Mouse (Mus musculus) embryonic facial prominence, embryonic 14.5 days (tissue): ENCODE data around the gene Fbxw28. TPM values are rescaled to one million over a fixed set of nuclear protein-coding genes. Genes with fewer than 3 reads are reported as not detected.
"Not testable (repeated sequence)": the region's sequence is repeated elsewhere in the genome, so short reads cannot be mapped to it uniquely, and the experiment has no call there.

Experiments
- ATAC-seq: fragments of 200-750 bp; cut with Nextera tagmentation; 2 replicates; pipeline ENCODE4 v1.8.0; 2017; ENCODE audit warnings: low read depth, moderate number of reproducible peaks, moderate TSS enrichment
- DNase-seq: peaks from one replicate; pipeline ENCODE4 v3.0.0-alpha.2; 2015; ENCODE audit warnings: low spot score
- H3K27ac ChIP-seq: fragments of 300-500 bp; sonication (generic); replicated peaks from 2 replicates; pipeline ENCODE4 v1.5.1; 2014; ENCODE audit warnings: low read depth, mild to moderate bottlenecking, low read length, moderate library complexity
- H3K27me3 ChIP-seq: fragments of 300-500 bp; sonication (generic); replicated peaks from 2 replicates; pipeline ENCODE4 v1.6.1; 2014; ENCODE audit warnings: low read length; ENCODE audit not compliant: control insufficient read depth, insufficient read depth
- H3K36me3 ChIP-seq: fragments of 300-500 bp; sonication (generic); 2 replicates; pipeline ENCODE4 v1.6.1; 2014; ENCODE audit warnings: low read length, mixed read lengths; ENCODE audit not compliant: control insufficient read depth, insufficient read depth
- H3K4me1 ChIP-seq: fragments of 300-500 bp; sonication (generic); 2 replicates; pipeline ENCODE4 v1.6.1; 2014; ENCODE audit warnings: antibody characterized with exemption, low read length; ENCODE audit not compliant: control insufficient read depth, insufficient read depth
- H3K4me2 ChIP-seq: fragments of 300-500 bp; sonication (generic); 2 replicates; pipeline ENCODE4 v1.6.1; 2014; ENCODE audit warnings: low read depth, mild to moderate bottlenecking, low read length, moderate library complexity, mixed read lengths
- H3K4me3 ChIP-seq: fragments of 300-500 bp; sonication (generic); 2 replicates; pipeline ENCODE4 v1.5.1; 2014; ENCODE audit warnings: low read depth, mild to moderate bottlenecking, low read length
- H3K9ac ChIP-seq: fragments of 300-500 bp; sonication (generic); 2 replicates; pipeline ENCODE4 v1.6.1; 2014; ENCODE audit warnings: low read depth, mild to moderate bottlenecking, low read length, moderate library complexity, mixed read lengths
- H3K9me3 ChIP-seq: fragments of 300-500 bp; sonication (generic); 2 replicates; pipeline ENCODE4 v1.6.1; 2016; ENCODE audit warnings: low read length; ENCODE audit not compliant: control insufficient read depth
- WGBS: fragments of 180-500 bp; shearing (Covaris S2); extraction: QIAGEN DNeasy Blood & Tissue Kit; methylation state at CpG from one replicate; pipeline ENCODE4 v1.1.7; 2014; 5-methylcytosine and 5-hydroxymethylcytosine counted together
- polyA plus RNA-seq: library from polyadenylated mRNA; unstranded; fragments of >200 nt; fragmentation: Nextera tagmentation; extraction: Ambion mirVana; gene quantifications from 2 replicates; pipeline ENCODE4 v1.2.1, GENCODE M21; 2014

Gene Fbxw28
- not detected in 2 replicates for polyA plus RNA-seq

DNA sequence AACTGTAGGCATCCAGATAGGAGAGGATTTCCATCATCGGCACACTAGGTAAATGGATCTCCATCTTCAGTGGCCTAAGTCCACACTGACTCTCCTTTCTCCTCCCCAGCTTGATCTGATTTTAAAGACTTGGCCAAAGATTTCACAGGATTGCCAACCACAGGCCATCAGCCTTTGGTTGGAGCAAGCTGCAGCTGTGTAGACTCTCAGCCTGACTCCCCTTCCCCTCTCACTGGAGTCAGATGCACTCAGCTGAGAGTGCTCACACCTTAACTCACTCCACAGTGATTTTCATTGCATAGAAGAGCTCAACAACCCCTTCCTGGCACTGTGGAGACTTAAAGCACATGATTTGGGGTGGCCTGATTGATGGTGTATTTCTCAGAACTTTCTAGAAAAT is at the start of gene Fbxw28:
Fbxw28 (minus strand) TSS at position 101 of the 400 bp plus-strand sequence.
- H3K27me3 ChIP-seq, H3K9ac ChIP-seq, H3K4me1 ChIP-seq, H3K27ac ChIP-seq, H3K4me2 ChIP-seq, H3K4me3 ChIP-seq, DNase-seq, H3K36me3 ChIP-seq, H3K9me3 ChIP-seq, ATAC-seq: not testable (repeated sequence)
- WGBS = no CpG with 5 or more reads among the region's 1 CpGs

- no CpG with 5 or more reads among the region's 1 CpGs for WGBS
- not testable (repeated sequence) for H3K36me3 ChIP-seq, DNase-seq, H3K27ac ChIP-seq, H3K9ac ChIP-seq, H3K4me3 ChIP-seq, H3K4me2 ChIP-seq, H3K4me1 ChIP-seq, H3K27me3 ChIP-seq, H3K9me3 ChIP-seq, ATAC-seq
Measured at GRCm38 (mm10) chr9:109287576-109287975, 51.9 kb downstream of the Fbxw28 start, which contains the start of gene Fbxw14. Gene Fbxw14 (minus strand): TSS chr9:109287676.

Other genes starting within 250 kb of the Fbxw28 start
- gene Plxnb1, start 244.3 kb downstream of the Fbxw28 start, polyA plus RNA-seq = 9.1 and 9.7 TPM in 2 replicates
- not detected in 2 replicates for gene Fbxw21, start 177.6 kb downstream of the Fbxw28 start, polyA plus RNA-seq
- not detected in 2 replicates for gene Fbxw13, start 143.7 kb downstream of the Fbxw28 start, polyA plus RNA-seq
- gene Fbxw20, start 104.9 kb downstream of the Fbxw28 start, polyA plus RNA-seq = not detected in 2 replicates
- gene Fbxw14, start 52.0 kb downstream of the Fbxw28 start, polyA plus RNA-seq = not detected in 2 replicates
- not detected in 2 replicates for gene Fbxw22, start 64.6 kb upstream of the Fbxw28 start, polyA plus RNA-seq
- not detected in 2 replicates for gene Fbxw16, start 109.5 kb upstream of the Fbxw28 start, polyA plus RNA-seq
- gene Fbxw19, start 156.2 kb upstream of the Fbxw28 start, polyA plus RNA-seq = not detected in 2 replicates
- not detected in 2 replicates for gene Fbxw15, start 228.6 kb upstream of the Fbxw28 start, polyA plus RNA-seq